Mouse (Mus musculus) layer of hippocampus, postnatal 10 days (tissue): ENCODE data around the gene Cd72. TPM values are rescaled to one million over a fixed set of nuclear protein-coding genes. Genes with fewer than 3 reads are reported as not detected.
"Not testable (repeated sequence)": the region's sequence is repeated elsewhere in the genome, so short reads cannot be mapped to it uniquely, and the experiment has no call there.

Experiments used
- DNase-seq, 2 experiments: peaks; one replicate each; pipeline ENCODE4 v3.0.0; 2021; ENCODE audit warnings: low spot score in 2 of 2
- long read RNA-seq: library from polyadenylated mRNA; stranded (forward); transcript quantifications from one replicate; pipeline ENCODE4 v2.0.0, GENCODE M21; 2023
- total RNA-seq, 2 experiments: library from RNA; stranded (reverse); gene quantifications; 2 replicates each; pipeline ENCODE4 v1.2.3; 2021

Cd72 gene
- total RNA-seq = not detected
- long read RNA-seq = 0 reads

DNA sequence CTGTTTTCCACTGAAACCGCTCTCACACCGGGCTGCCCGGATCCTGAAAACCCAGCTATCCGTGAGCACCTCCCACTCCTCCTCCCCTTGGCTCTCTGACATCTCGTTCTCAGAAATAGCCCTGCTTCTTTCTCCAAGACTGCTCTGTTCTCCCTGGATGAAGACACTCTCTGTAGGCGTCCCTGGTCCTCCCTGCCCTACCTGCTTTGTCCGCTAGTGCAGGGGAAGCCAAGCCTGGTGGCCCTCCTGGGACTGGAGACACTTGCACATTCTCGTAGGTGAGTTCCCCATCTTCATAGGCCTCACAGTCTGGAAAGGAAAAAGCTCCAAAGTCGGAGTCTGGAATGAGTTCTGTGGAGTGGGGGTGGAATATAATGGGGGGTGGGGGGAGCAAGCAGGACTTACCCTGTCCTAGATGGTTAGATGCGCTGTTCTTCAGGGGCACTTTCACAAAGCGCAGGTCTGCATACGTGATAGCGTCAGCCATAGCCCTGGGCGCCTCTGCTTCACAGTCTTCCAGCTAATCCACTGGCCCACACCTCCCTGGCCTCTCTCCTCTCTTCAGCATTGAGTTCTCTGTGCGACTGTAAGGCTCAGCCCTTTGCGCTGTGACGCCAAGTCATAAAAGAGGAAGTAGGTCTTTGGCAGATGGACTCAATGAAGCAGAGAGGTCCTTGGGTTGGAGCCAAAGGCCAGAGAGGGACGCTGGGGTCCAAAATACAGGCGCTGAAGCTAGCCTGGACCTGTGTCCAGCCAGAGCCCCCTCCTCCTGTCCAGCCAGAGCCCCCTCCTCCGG lies at the start of gene Cd72:
Gene Cd72, minus strand, starts transcription at position 588 of the 796 bp plus-strand sequence.
- DNase-seq = no peak

DNA sequence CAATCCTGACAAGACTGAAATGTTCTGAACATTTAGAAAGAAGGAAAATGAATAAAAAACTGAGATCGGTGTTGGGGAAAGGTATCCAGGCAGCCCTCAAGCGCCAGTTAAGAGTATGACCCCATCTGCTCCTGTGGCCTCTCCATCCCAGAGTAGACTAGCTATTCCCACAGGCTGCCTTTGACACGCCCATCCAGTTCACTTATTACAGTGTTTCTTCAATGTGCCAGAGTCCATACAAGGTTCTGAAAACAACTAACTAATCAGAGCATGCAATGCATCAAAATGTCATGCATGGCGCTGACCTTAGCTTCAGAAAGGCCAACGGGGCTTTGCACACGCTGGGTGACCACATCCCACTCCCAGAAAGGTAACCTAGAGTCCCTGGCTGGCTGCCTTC lies 49.1 kb upstream of the Cd72 start:
- no peak for DNase-seq

GRCm38 (mm10) chr4:43503041-43503440 lies 48.6 kb upstream of the Cd72 start:
- no peak for DNase-seq

- peak; percentile 65 to 75 for DNase-seq
Observed at GRCm38 (mm10) chr4:43499407-43500333, 45.2 kb upstream of the Cd72 start, which contains the start of gene Arhgef39. Gene Arhgef39, minus strand, starts transcription at chr4:43499695.

GRCm38 (mm10) chr4:43498983-43499382 lies 44.6 kb upstream of the Cd72 start:
- no peak for DNase-seq

DNA sequence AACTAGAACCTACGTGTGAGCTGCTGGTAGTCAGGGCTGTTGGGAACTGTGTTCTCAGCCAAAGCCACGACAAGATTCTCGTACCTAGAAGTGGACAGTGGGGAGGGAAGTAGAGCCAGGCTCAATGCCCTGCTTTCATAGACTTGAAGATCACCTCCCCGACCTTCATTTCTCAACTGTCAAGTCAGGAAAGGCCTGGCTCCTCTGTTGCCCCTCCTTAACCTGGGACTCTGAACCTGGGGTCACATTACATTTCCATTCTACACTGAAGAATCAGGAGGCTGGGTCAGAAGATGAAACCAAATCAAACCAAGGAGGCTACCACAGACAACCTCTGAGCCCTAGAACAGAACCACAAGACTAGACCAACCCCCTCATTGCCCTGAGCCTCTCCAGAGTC lies 43.5 kb upstream of the Cd72 start:
- no peak for DNase-seq

DNA sequence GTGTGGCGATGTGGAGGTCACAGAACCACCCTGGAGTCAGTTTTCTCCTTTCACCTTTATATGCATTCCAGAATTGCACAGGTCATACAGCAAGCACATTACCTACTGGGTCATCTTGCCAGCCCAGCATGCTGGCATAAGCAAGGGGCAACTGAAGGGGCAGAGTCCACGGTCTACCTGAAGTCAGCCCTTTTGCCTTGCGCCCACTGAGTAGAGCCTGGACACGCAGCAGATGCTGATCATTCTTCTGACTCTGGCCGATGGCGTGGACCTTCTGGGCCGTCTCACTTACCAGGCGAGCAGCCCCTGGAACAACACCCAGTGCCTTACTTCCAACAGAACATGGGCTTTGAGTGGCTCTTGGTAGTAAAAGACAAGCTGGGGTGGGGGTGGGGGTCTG lies 43.0 kb upstream of the Cd72 start:
- no peak for DNase-seq

DNA sequence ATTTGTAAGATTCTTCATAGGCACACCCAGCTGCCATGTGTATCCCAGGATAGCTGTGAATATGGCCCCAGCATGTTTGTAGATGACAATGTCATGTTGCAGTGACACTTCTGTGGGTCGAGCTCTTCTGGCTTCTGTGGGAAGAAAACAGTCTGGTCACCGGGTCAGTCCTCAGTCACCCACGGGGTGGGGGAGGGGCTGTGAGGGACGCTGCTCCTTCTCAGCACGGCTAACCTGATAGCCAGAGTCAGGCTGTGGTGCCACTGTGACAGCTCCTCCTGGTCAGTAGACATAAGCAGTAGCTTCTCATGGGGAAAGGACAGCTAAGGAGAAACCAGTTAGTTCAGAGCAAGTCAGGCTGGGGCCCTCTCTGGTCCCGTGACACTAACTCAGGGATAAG lies 42.2 kb upstream of the Cd72 start:
- DNase-seq = no peak

- no peak for DNase-seq
Observed at GRCm38 (mm10) chr4:43493846-43494240, 39.4 kb upstream of the Cd72 start.

- peak; percentile 98 to 99 for DNase-seq
Observed at GRCm38 (mm10) chr4:43493186-43493845, 38.9 kb upstream of the Cd72 start.

DNA sequence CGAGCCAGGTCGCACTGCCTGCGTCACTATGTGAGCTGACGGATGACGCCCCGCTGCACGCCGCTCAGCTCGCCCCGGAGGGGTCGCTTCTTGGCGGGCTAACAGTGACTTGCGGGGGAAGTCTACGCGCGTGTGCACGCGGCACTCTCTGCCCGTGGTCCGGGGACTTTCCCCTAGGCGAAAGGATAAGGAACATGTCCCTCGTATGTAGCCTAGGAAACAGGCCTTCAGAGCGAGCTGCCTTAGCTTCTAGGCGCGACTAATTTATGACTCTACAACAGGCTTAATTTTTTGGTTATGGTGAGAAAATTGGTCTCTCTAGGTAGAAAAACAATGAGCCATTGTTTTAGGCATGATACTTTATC lies 38.4 kb upstream of the Cd72 start, which contains the start of gene Ccdc107:
Gene Ccdc107, plus strand, starts transcription at position 80 of the 365 bp plus-strand sequence.
- peak; percentile 85 to 91 for DNase-seq

DNA sequence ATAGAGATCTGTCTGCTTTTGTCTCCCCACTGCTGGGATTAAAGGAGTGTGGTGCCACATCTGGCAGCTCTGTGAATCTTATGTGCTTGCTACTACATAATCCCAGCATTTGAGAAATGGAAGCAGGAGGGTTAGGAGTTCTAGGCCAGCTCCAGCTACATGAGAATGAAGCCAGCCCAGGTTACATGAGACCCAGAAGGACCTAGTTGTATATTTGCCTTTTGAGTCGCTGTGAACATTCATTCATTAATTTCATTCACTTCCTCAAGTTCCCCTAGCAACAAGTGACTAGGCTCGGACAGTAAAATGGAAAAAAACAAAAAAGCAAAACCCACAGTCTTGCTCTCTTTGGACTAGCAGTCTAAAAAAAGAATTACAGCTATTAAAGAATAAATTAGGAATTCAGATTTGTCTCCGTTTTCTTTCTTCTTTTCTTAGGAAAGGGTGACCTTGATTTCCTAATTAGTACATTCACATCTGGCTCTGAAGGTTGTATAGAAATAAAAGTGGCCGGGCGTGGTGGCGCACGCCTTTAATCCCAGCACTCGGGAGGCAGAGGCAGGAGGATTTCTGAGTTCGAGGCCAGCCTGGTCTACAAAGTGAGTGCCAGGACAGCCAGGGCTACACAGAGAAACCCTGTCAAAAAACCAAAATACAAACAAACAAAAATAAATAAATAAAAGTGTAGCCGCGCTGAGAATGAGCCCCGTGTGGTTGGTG lies 37.8 kb upstream of the Cd72 start:
- no peak for DNase-seq

- no peak for DNase-seq
Observed at GRCm38 (mm10) chr4:43490801-43491200, 36.4 kb upstream of the Cd72 start.

DNA sequence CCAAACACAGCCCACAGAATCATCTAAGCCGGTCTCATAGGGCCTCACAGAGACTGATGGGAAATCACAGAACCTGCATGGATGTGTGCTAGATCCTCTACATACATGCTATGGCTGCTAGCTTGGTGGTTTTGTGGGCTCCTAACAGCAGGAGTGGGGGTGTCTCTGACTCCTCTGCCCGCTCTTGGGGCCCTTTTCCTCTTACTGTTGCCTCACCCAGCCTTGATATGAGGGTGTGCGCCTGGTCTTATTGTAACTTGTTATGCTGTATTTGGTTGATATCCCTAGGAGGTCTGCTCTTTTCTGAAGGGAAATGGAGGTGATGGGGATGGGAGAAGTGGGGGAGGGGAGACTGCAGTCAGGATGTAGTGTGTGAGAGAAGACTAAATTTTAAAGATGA lies 35.2 kb upstream of the Cd72 start:
- DNase-seq = no peak

DNA sequence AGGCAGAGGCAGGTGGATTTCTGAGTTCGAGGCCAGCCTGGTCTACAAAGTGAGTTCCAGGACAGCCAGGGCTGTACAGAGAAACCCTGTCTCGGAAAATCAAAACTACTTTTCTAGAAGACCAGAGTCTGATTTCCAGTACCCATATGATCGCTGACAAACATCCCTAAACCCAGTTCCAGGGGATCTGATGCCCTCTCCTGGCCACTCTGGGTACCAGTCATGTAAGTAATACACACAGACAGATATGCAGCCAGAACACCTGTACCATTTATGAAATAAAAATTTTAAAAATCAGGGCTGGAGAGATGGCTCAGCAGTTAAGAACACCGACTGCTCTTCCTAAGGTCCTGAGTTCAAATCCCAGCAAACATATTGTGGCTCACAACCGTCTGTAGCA lies 31.2 kb upstream of the Cd72 start:
- not testable (repeated sequence) for DNase-seq

GRCm38 (mm10) chr4:43483535-43484091 lies 29.2 kb upstream of the Cd72 start, which contains the start of gene Sit1:
Gene Sit1, minus strand, starts transcription at chr4:43483734.
- no peak for DNase-seq

DNA sequence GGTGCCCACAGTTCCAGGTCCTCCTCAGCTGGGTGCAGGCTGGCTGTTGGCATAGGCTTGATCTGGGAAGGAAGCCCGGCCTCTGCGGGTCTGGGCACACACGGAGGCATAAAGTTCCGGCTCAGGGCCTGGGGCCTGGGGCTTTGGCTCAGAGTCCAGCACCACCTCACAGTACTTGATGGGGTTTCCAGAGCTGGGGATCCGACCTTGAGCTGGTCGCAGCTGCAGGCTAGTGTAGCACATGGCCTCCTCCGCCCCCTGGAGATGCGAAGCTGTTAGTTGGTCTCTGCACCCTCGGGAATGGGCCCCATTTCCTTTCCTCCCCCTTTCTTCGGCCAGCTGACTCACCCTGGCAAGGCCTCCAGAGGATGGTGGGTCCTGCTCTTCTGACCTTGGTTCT lies 28.2 kb upstream of the Cd72 start:
- no peak for DNase-seq

GRCm38 (mm10) chr4:43481894-43482456 lies 27.5 kb upstream of the Cd72 start:
- DNase-seq = no peak

DNA sequence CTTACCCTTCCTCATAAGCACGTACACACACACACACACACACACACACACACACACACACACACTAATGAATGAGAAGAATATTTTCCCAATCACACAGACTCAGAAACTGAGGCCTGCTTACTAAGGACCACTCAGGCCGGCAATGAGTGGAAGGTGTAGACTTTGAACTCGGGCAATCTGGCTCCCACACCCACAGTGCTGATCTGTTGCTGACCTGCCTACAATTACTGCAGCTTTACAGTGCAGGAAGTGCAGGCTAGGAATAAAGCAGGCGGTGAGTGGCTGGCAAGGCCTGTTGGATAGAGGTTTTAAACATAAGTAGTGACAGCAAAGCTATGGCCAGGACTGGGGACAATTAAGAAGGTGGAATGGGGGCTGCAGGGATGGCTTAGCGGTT lies 26.6 kb upstream of the Cd72 start:
- no peak for DNase-seq
